Mouse (Mus musculus): ENCODE data around the gene Sh3bp2.

The Sh3bp2 gene

DNA sequence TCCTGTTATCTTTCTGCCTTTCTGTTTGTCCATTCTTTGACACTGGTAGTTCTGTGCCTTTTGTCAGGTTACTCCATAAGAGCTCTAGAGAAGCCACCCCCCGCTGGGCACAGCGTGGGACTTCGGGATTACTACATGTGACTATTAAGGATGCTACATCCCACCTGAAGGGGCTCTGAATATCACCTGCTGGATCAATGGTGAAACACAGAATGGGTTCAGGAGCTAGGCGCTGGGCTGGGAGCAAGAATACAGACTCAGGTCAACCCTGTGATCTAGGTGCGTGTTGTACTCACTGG, 788 bp downstream of the Sh3bp2 start:
- DNase-seq (ENCODE audit: low spot score): no peak

DNA sequence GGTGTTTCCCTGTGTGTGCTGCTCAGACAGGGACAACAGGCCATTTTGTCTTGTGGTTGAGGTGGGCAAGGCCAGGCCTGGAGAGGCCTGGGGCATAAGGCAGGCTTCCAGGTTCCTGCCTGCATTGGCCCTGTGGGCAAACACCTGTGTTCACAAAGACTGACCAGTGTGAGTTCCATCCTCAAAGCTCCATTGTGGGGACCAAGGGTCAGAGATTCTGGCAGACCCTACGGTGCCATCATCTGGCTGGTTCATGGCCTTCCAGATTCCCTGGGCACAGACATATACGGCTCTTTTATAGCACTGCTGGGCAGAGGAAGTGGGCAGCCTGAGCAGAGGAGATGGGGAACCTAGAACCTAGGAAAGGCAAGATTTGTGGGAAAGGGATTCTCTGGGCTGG, 1.7 kb downstream of the Sh3bp2 start:
- no peak for DNase-seq (ENCODE audit: low spot score)

- DNase-seq (ENCODE audit: low spot score): no peak
Measured at GRCm38 (mm10) chr5:34528724-34529123, 3.1 kb downstream of the Sh3bp2 start.

DNA sequence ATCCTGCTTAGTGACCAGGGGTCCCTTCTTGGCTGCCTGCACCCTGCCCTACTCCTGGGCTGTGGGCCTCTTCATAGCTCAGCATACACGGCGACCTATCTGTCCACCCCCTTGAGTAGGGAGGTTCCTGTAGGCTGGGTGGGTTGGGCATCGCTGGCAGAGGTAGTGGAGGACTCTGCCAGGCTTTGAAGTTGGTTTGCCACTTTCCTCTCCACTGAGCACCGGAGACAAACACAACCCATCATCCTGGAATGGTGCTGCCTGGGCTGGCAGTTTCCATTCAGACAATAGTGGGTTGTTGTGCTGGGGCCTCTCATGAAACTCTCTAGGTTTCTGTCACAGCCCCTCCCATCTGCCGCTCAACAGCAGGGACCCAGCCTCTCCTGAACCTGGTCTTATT, 4.5 kb downstream of the Sh3bp2 start:
- DNase-seq (ENCODE audit: low spot score): no peak

GRCm38 (mm10) chr5:34530687-34531086, 5.0 kb downstream of the Sh3bp2 start:
- DNase-seq (ENCODE audit: low spot score): no peak

DNA sequence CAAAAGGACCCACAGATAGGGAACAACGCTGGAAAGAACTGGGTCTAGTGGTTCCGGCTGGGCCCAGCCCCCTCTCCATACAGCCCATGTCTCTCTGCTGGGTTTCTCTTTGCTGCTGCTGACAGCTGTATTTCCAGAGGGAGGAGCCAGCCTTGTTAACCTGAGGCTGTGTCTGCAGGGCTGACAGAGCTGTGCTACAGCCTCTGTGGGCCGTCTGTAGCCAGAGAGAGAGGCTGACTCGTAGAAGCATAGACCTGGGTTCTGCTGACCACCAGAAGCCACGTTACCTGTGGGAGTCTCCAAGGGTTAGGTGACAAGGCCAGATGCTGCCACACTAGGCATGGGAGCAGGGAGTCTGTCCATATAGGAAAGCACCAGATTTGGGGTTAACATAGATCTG, 7.4 kb downstream of the Sh3bp2 start:
- DNase-seq (ENCODE audit: low spot score): no peak

GRCm38 (mm10) chr5:34533820-34534219, 8.2 kb downstream of the Sh3bp2 start:
- DNase-seq (ENCODE audit: low spot score): no peak

DNA sequence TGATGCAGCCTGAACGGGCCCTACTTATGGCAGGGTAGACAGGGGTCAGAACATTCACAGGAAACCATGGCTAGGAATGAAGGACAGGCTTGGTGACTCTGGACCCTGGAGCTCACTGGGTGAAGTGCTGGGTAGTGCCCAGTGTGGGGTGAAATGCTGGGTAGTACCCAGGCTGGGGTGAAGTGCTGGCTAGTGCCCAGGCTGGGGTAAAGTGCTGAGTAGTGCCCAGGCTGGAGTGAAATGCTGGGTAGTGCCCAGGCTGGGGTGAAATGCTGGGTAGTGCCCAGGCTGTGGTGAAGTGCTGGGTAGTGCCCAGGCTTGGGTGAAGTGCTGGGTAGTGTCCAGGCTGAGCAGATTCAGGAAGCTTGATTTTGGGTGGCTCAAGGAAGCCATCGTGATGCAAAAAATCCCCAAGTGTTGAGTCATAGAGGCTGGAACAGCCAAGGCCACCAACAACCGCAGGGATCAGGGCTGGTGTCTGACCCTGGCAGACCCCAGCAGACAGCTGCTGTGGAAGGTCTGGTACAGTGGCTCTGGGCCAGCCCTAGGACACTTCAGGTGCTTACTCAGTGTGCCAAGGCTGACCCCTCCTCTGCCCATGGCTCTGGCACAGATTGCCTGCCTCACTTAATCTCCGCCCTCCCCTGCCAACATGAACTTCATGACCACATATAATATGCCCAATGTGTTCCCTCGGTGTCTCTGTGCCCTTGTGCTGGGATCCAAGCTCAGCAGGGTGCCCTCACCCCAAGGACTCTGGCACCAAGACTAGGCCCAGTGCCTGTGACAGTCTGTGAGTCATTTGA, 9.3 kb downstream of the Sh3bp2 start:
- DNase-seq (ENCODE audit: low spot score): no peak

DNA sequence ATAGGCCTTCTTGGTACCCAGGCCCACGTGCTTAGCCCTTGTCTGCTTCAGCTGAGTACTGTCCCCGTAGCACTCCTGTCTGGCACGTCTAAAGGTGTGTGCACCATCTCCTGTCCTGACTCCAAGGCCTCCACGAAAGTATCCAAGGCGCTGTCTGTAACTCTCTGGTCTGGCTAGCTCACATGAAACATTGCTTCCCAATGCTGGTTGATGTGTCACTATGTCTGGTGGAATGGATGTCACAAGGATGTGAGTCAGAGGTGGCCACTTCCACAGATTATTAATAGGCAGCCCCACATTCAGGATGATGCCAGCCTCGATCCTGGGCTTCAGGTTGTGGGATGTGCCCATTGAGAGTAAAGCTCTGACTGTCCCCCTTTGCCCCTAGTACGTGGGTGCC, 10.2 kb downstream of the Sh3bp2 start:
- no peak for DNase-seq (ENCODE audit: low spot score)

DNA sequence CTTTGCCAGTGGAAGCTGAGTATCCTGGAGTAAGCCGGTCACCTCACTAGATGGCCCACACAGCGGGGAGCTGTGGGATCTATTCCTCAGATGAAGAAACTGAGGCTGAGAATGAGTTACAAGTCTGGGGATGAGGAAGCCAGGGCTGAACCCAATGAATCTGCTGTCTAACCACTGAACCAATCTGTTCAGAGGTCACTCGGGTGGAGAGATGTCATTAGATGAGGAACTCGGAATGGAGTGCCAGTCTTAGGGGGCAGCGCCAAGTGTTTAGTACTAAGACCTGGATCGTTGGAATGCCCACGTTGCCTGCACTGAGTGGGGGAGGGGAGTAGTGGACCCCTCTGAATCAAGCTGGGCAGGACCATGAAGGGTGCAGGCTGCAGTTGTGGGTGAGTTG, 12.4 kb downstream of the Sh3bp2 start:
- peak; percentile 27 for DNase-seq (ENCODE audit: low spot score)

GRCm38 (mm10) chr5:34538527-34538926, 12.9 kb downstream of the Sh3bp2 start:
- DNase-seq (ENCODE audit: low spot score): peak; percentile 34

GRCm38 (mm10) chr5:34539121-34539520, 13.5 kb downstream of the Sh3bp2 start:
- DNase-seq (ENCODE audit: low spot score): no peak

DNA sequence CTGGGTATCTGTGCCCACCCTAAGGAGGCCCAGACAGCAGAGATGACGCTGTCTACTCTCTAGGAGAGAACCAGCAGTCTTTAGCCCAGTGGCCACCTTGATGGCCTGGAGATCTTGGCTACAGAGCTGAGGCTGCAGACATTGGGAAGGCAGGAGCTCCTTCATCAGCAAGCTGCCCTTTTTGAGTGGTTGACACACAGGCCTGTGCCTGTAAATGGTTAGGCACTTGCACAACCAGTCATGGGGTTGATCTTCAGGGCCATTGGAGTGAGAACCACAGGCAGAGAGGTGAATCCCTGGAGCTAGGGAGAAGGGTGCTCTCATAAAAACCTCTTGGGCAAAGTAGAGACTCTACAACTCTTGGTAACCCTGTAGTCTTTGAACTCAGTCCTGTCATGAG, 16.5 kb downstream of the Sh3bp2 start:
- no peak for DNase-seq (ENCODE audit: low spot score)

GRCm38 (mm10) chr5:34543114-34543513, 17.5 kb downstream of the Sh3bp2 start:
- no peak for DNase-seq (ENCODE audit: low spot score)

GRCm38 (mm10) chr5:34547410-34547809, 21.8 kb downstream of the Sh3bp2 start:
- DNase-seq (ENCODE audit: low spot score): no peak

DNA sequence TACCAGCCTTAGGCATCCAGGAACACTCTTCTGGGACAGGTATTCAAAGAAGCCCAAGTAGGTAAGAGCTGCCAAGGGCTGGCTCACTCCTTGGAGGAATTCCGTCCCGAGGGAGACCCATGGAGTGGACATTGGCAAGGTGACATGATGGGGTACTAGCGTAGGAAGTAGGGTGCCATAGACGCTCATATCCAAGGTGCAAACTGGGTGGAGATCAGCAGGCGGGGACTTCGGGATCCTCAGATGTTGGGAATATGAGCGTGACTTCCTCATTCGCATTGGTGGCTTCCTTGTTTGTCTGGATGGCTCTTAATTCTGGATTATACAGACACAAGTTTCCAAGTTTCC, 23.5 kb downstream of the Sh3bp2 start:
- no peak for DNase-seq (ENCODE audit: low spot score)

- no peak for DNase-seq (ENCODE audit: low spot score)
Measured at GRCm38 (mm10) chr5:34549483-34550221, 24.0 kb downstream of the Sh3bp2 start.

DNA sequence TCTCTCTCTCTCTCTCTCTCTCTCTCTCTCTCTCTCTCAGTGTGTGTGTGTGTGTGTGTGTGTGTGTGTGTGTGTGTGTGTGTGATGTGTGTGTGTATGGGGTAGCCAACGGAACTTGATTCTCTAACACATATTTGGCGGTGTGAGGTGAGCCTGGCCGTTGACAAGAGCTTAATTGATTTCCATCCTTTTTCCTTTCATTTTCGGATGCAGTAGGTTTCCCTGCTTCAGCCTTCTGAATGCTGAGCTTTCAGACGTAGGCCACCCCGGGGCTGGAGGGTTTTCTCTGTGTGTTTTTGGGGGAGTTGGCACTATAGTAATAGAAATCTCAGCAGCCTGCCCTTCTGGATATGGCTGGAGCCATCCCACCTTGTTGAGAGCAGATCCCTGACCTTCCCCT, 24.6 kb downstream of the Sh3bp2 start:
- no peak for DNase-seq (ENCODE audit: low spot score)

GRCm38 (mm10) chr5:34551821-34552220, 26.2 kb downstream of the Sh3bp2 start:
- no peak for DNase-seq (ENCODE audit: low spot score)

- no peak for DNase-seq (ENCODE audit: low spot score)
Measured at GRCm38 (mm10) chr5:34563854-34564253, 38.2 kb downstream of the Sh3bp2 start.

- no peak for DNase-seq (ENCODE audit: low spot score)
Measured at GRCm38 (mm10) chr5:34564291-34564690, 38.7 kb downstream of the Sh3bp2 start.

DNA sequence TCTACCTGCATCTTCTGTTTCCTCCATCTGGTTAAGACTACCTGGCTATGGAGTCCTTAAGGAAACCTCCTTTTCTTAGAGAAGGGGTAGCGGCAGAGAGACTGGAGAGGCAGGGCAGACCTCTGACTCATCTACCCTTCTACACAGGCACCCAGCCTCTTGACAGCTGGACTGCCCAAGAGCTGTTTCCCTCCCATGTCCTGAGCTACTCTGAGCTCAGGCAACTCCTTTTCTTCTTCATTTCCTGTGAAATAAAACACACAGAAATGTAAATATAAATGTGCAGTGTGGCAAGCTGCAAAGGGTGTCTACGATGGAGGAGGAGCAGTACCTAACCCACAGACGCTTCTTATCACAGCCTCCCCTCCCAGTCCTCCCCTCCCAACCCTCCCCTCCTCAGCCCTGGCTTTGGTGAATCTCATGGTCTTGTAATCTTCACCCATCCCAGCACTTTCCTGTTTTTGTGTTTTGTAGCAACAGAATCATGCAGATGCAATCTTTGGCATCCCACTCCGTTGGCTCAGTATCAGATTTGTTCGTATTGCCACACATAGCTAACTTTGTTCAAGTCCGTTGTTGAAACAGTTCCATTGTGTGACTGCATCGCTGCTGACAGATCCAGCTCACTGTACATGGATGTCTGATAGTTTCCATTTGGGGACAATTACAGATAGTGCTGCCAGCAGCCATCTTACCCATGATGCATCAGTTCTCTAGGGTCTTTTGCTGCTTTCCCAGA, 40.1 kb downstream of the Sh3bp2 start:
- DNase-seq (ENCODE audit: low spot score): no peak

DNA sequence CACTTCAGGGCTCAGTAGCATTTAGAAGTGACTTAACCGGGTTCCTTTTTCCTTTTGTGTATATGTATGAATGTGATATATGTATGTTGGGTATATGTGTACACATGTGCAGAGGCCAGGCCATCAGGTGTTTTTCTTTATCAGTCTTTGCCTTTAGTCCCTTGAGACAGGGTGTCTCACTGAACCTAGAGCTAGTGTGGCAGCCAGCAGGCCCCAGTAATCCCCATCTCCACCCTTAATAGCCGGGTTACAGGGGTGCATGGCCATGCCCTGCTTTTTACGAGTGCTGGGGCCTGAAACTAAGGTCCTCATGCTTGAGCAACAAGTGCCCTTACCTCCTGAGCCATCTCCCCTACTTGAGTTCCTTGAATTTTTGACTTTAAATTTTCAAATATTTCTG, 45.9 kb downstream of the Sh3bp2 start:
- no peak for DNase-seq (ENCODE audit: low spot score)
